Mouse (Mus musculus) right cerebral cortex, postnatal 25 days (tissue): ENCODE results near the gene Cuedc1.
A peak's percentile ranks its signal among the peaks of the same experiment; 100 is the strongest.
"Not testable (repeated sequence)": the region's sequence is repeated elsewhere in the genome, so short reads cannot be mapped to it uniquely, and the experiment has no call there.

Experiments used
- DNase-seq: peaks from one replicate; pipeline ENCODE4 v3.0.0; 2022

Gene Cuedc1

GRCm38 (mm10) chr11:88204593-88205368, 106.9 kb downstream of the Cuedc1 start:
- DNase-seq = no peak

- not testable (repeated sequence) for DNase-seq
Observed at GRCm38 (mm10) chr11:88206576-88206975, 108.7 kb downstream of the Cuedc1 start.

GRCm38 (mm10) chr11:88207697-88208096, 109.8 kb downstream of the Cuedc1 start:
- no peak for DNase-seq

GRCm38 (mm10) chr11:88211824-88212582, 114.1 kb downstream of the Cuedc1 start:
- DNase-seq = no peak

GRCm38 (mm10) chr11:88213757-88214156, 115.9 kb downstream of the Cuedc1 start:
- DNase-seq = no peak

GRCm38 (mm10) chr11:88214881-88215831, 117.3 kb downstream of the Cuedc1 start:
- peak; percentile 53 for DNase-seq

GRCm38 (mm10) chr11:88216231-88216685, 118.4 kb downstream of the Cuedc1 start:
- DNase-seq = peak; percentile 61

- no peak for DNase-seq
Observed at GRCm38 (mm10) chr11:88218155-88218554, 120.3 kb downstream of the Cuedc1 start.

GRCm38 (mm10) chr11:88218586-88218985, 120.7 kb downstream of the Cuedc1 start:
- DNase-seq = no peak

GRCm38 (mm10) chr11:88221929-88222475, 124.1 kb downstream of the Cuedc1 start:
- no peak for DNase-seq

- DNase-seq = no peak
Observed at GRCm38 (mm10) chr11:88227001-88227957, 129.4 kb downstream of the Cuedc1 start.

- no peak for DNase-seq
Observed at GRCm38 (mm10) chr11:88231213-88231790, 133.4 kb downstream of the Cuedc1 start.

GRCm38 (mm10) chr11:88233528-88234427, 135.9 kb downstream of the Cuedc1 start:
- no peak for DNase-seq

- DNase-seq = no peak
Observed at GRCm38 (mm10) chr11:88234789-88235188, 136.9 kb downstream of the Cuedc1 start.

GRCm38 (mm10) chr11:88235221-88236203, 137.7 kb downstream of the Cuedc1 start:
- DNase-seq = no peak

- DNase-seq = no peak
Observed at GRCm38 (mm10) chr11:88240275-88240674, 142.4 kb downstream of the Cuedc1 start.

- DNase-seq = no peak
Observed at GRCm38 (mm10) chr11:88240736-88241353, 143.0 kb downstream of the Cuedc1 start.
